In genomic region chr11:19143267-19144000, GRCm38 (mm10) we compare ENCODE assay signal across 12 mouse cellular contexts.
DNase-seq lines count a peak whose midpoint lies in the region; ATAC-seq and TF ChIP-seq lines count a peak whose summit lies in the region.
"Had no signal": no experiment of that assay in that cellular context is flagged by ENCODE, and none has a peak within 500 bp of the region (broad histone marks: within the 10 kb centered on the region; RNA-seq: fewer than 3 reads in every experiment).

No protein-coding gene starts in this region.

- no peak overlapping the region for H3K4me3 ChIP-seq in embryonic facial prominence, embryonic 10.5 days
- H3K4me3 ChIP-seq in limb, embryonic 14.5 days (replicated peaks; ENCODE audit: low read length), result no peak overlapping the region
- H3K4me3 ChIP-seq in forebrain, embryonic 11.5 days (ENCODE audit: low read depth, low read length), result no peak overlapping the region
- no peak overlapping the region for H3K4me3 ChIP-seq in cerebellum, adult 2 months (replicated peaks; ENCODE audit: insufficient read depth, low read depth, low read length)
- H3K4me3 ChIP-seq: limb, embryonic 13.5 days; megakaryocyte, embryonic 14.5 days had no signal

- no peak overlapping the region for H3K4me2 ChIP-seq in limb, embryonic 14.5 days (replicated peaks; ENCODE audit: low read depth, low read length, severe bottlenecking)
- no peak overlapping the region for H3K4me2 ChIP-seq in forebrain, embryonic 11.5 days (ENCODE audit: low read depth, low read length, severe bottlenecking)
- H3K4me2 ChIP-seq: limb, embryonic 13.5 days had no signal

- H3K9me3 ChIP-seq in embryonic facial prominence, embryonic 10.5 days, result no peaks in the 10 kb centered on the region
- no peaks in the 10 kb centered on the region for H3K9me3 ChIP-seq in limb, embryonic 14.5 days (ENCODE audit: control insufficient read depth, low read length)
- no peaks in the 10 kb centered on the region for H3K9me3 ChIP-seq in forebrain, embryonic 11.5 days (ENCODE audit: control insufficient read depth, low read length)
- H3K9me3 ChIP-seq: limb, embryonic 13.5 days; megakaryocyte, embryonic 14.5 days had no signal

- no peak for TF ChIP-seq CTCF in cerebellum, adult 2 months (IDR thresholded peaks at IDR 0.05; ENCODE audit: borderline replicate concordance, insufficient read depth, low read depth, low read length)

- no peak overlapping the region for H3K9ac ChIP-seq in limb, embryonic 14.5 days (ENCODE audit: low read depth, low read length, severe bottlenecking)
- no peak overlapping the region for H3K9ac ChIP-seq in forebrain, embryonic 11.5 days (ENCODE audit: low read length)
- H3K9ac ChIP-seq: limb, embryonic 13.5 days had no signal

- peak; percentile 17 for DNase-seq in adrenal gland, postnatal 14 days
- no peak for DNase-seq in adrenal gland, adult 18-20 months (ENCODE audit: low spot score in 2 of 2)
- DNase-seq in embryonic facial prominence, embryonic 10.5 days (ENCODE audit: low spot score), result peak; percentile 35
- DNase-seq in heart, adult 8-10 months (ENCODE audit: low spot score), result peak; percentile 73
- DNase-seq in limb, embryonic 14.5 days (ENCODE audit: low spot score), result peak; percentile 54
- DNase-seq in forebrain, embryonic 11.5 days (ENCODE audit: low spot score), result no peak
- DNase-seq in cerebellum, adult 2 months, result no peak
- DNase-seq in MN1 (ENCODE audit: low spot score), result no peak
- DNase-seq: thymus, postnatal 25 days had no signal

- H3K27me3 ChIP-seq in embryonic facial prominence, embryonic 10.5 days (replicated peaks; ENCODE audit: low read depth, poor library complexity, severe bottlenecking), result no peaks in the 10 kb centered on the region
- H3K27me3 ChIP-seq in limb, embryonic 14.5 days (ENCODE audit: control insufficient read depth, insufficient read depth, low read length), result no peaks in the 10 kb centered on the region
- no peaks in the 10 kb centered on the region for H3K27me3 ChIP-seq in forebrain, embryonic 11.5 days (ENCODE audit: control insufficient read depth, insufficient read depth, low read length)
- no peaks in the 10 kb centered on the region; the same call in 1 of the 2 replicates for H3K27me3 ChIP-seq in cerebellum, adult 2 months (ENCODE audit: control insufficient read depth, insufficient read depth, low read length)
- H3K27me3 ChIP-seq: limb, embryonic 13.5 days; megakaryocyte, embryonic 14.5 days had no signal

- WGBS in embryonic facial prominence, embryonic 10.5 days, result 75% methylated on average over 17 of the region's 17 CpGs
- 54% methylated on average over 17 of the region's 17 CpGs for WGBS in limb, embryonic 14.5 days
- 84% methylated on average over 17 of the region's 17 CpGs for WGBS in forebrain, embryonic 11.5 days
- WGBS in cerebellum, adult 2 months, result 31% methylated on average over 17 of the region's 17 CpGs

- no peak for TF ChIP-seq POLR2A in limb, embryonic 14.5 days (IDR thresholded peaks at IDR 0.05; ENCODE audit: borderline replicate concordance, extremely low read depth, insufficient read depth, insufficient read length)
- no peak for TF ChIP-seq POLR2A in cerebellum, adult 2 months (IDR thresholded peaks at IDR 0.05; ENCODE audit: borderline replicate concordance, insufficient read depth, low read length)

- ATAC-seq in limb, embryonic 14.5 days (ENCODE audit: low FRiP score, low read depth), result peak; percentile 59; the same call in 1 of the 2 replicates
- ATAC-seq in forebrain, embryonic 11.5 days (replicated peaks; ENCODE audit: low FRiP score), result no peak
- ATAC-seq: forebrain, embryonic 16.5 days had no signal

- no peak overlapping the region for H3K27ac ChIP-seq in embryonic facial prominence, embryonic 10.5 days (replicated peaks)
- H3K27ac ChIP-seq in limb, embryonic 14.5 days (replicated peaks; ENCODE audit: low read depth, low read length), result no peak overlapping the region
- no peak overlapping the region for H3K27ac ChIP-seq in forebrain, embryonic 11.5 days (ENCODE audit: low read depth, low read length)
- H3K27ac ChIP-seq in cerebellum, adult 2 months (ENCODE audit: insufficient read depth, low read length), result no peak overlapping the region
- H3K27ac ChIP-seq: limb, embryonic 13.5 days had no signal

- peaks cover 18% of the 10 kb centered on the region for H3K4me1 ChIP-seq in embryonic facial prominence, embryonic 10.5 days
- H3K4me1 ChIP-seq in limb, embryonic 14.5 days (ENCODE audit: control insufficient read depth, insufficient read depth, low read length), result peaks cover 10% of the 10 kb centered on the region
- H3K4me1 ChIP-seq in forebrain, embryonic 11.5 days (replicated peaks; ENCODE audit: control insufficient read depth, insufficient read depth, low read length), result no peaks in the 10 kb centered on the region; the same call in 1 of the 2 replicates
- no peaks in the 10 kb centered on the region for H3K4me1 ChIP-seq in cerebellum, adult 2 months (ENCODE audit: control insufficient read depth, insufficient read depth, low read length)
- H3K4me1 ChIP-seq: megakaryocyte, embryonic 14.5 days had no signal

- no peaks in the 10 kb centered on the region for H3K36me3 ChIP-seq in embryonic facial prominence, embryonic 10.5 days (replicated peaks)
- H3K36me3 ChIP-seq in limb, embryonic 14.5 days (ENCODE audit: control insufficient read depth, insufficient read depth, low read length), result no peaks in the 10 kb centered on the region
- no peaks in the 10 kb centered on the region for H3K36me3 ChIP-seq in forebrain, embryonic 11.5 days (ENCODE audit: control insufficient read depth, insufficient read depth, low read length)
- H3K36me3 ChIP-seq: limb, embryonic 13.5 days had no signal

Comparison
In these comparisons a context has a peak if more than half of its experiments do, and no peak if none do; other contexts are left out.
1. DNase-seq: peak in adrenal gland, postnatal 14 days (single experiment), embryonic facial prominence, embryonic 10.5 days (single experiment), heart, adult 8-10 months (single experiment) and limb, embryonic 14.5 days (single experiment); none in adrenal gland, adult 18-20 months (0 of 2), forebrain, embryonic 11.5 days (single experiment), cerebellum, adult 2 months (0 of 2) and MN1 (single experiment).